Mouse (Mus musculus): ENCODE data around the gene Themis. TPM values are rescaled to one million over a fixed set of nuclear protein-coding genes. Genes with fewer than 3 reads are reported as not detected.

Gene Themis
- total RNA-seq, 1 experiment = 0.27 TPM

GRCm38 (mm10) chr10:28812571-28812936 lies 144.4 kb downstream of the Themis start:
- TF ChIP-seq HCFC1 (IDR thresholded peaks at IDR 0.05; ENCODE audit: borderline replicate concordance, insufficient read depth, low read length) = no peak
- no peak for TF ChIP-seq ZC3H11A (IDR thresholded peaks at IDR 0.05; ENCODE audit: borderline replicate concordance, low read depth, low read length)
- no peak for TF ChIP-seq MAFK (IDR thresholded peaks at IDR 0.05; ENCODE audit: insufficient read depth, low read depth, low read length)
- no peak for TF ChIP-seq ZNF384 (IDR thresholded peaks at IDR 0.05; ENCODE audit: low read depth, low read length)
- no peak for TF ChIP-seq CHD2 (IDR thresholded peaks at IDR 0.05; ENCODE audit: low read depth, low read length)
- in situ Hi-C loops (cut with MboI; ENCODE audit: low sequenced_read_pairs in 2 of 2, unreplicated experiment in 2 of 2) = no loop called here
- Histone ChIP-seq H3K9me3 (ENCODE audit: control insufficient read depth, insufficient read depth, low read depth, low read length) (no peaks in the 10 kb centered on the region), H3K4me3 (ENCODE audit: insufficient read depth in 1 of 2, low read depth in 1 of 2, low read length in 2 of 2, poor library complexity in 1 of 2, severe bottlenecking in 1 of 2) (no peak overlapping the region), H3K9ac (ENCODE audit: insufficient read depth, low read depth, low read length, poor library complexity, severe bottlenecking) (no peak overlapping the region), H3K4me1 (ENCODE audit: control insufficient read depth in 2 of 2, insufficient read depth in 2 of 2, low read length in 2 of 2, poor library complexity in 1 of 2) (peaks cover 0 to 4% of the 10 kb centered on the region in 2 experiments; a peak in 2 of 4 replicates), H3K36me3 (ENCODE audit: control insufficient read depth, insufficient read depth, low read length, poor library complexity, severe bottlenecking) (no peaks in the 10 kb centered on the region), H3K27ac (ENCODE audit: insufficient read depth, low read depth, low read length, poor library complexity, severe bottlenecking) (no peak overlapping the region)
- DNase-seq (ENCODE audit: low read depth, low spot score) = no peak

DNA sequence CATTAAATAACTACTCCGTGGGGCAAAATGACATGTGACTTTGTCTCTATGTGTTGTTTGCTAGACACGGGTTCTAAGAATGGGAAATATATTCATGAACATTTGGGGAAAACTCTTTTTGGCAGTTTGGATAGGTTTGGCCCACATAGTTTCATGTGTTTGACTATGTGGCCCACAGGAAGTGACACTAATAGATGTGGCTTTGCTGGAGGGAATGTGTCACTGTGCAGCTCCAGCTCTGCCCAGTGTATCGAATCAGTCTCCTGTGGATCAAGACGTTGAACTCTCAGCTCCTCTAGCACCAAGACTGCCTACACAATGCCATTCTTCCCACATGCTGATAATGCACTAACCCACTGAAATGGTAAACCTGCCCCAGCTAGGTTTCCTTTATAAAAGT lies 148.0 kb downstream of the Themis start:
- peaks cover 0 to 4% of the 10 kb centered on the region in 2 experiments; a peak in 2 of 4 replicates for H3K4me1 ChIP-seq (ENCODE audit: control insufficient read depth in 2 of 2, insufficient read depth in 2 of 2, low read length in 2 of 2, poor library complexity in 1 of 2)
- H3K9me3 ChIP-seq (ENCODE audit: control insufficient read depth, insufficient read depth, low read depth, low read length) = no peaks in the 10 kb centered on the region
- no peak overlapping the region for H3K27ac ChIP-seq (ENCODE audit: insufficient read depth, low read depth, low read length, poor library complexity, severe bottlenecking)
- DNase-seq (ENCODE audit: low read depth, low spot score) = no peak
- no peak overlapping the region for H3K9ac ChIP-seq (ENCODE audit: insufficient read depth, low read depth, low read length, poor library complexity, severe bottlenecking)
- H3K36me3 ChIP-seq (ENCODE audit: control insufficient read depth, insufficient read depth, low read length, poor library complexity, severe bottlenecking) = no peaks in the 10 kb centered on the region
- in situ Hi-C loops (cut with MboI; ENCODE audit: low sequenced_read_pairs in 2 of 2, unreplicated experiment in 2 of 2) = no loop called here
- TF ChIP-seq HCFC1 (IDR thresholded peaks at IDR 0.05; ENCODE audit: borderline replicate concordance, insufficient read depth, low read length) (no peak), CHD2 (IDR thresholded peaks at IDR 0.05; ENCODE audit: low read depth, low read length) (no peak), ZC3H11A (IDR thresholded peaks at IDR 0.05; ENCODE audit: borderline replicate concordance, low read depth, low read length) (no peak), MAFK (IDR thresholded peaks at IDR 0.05; ENCODE audit: insufficient read depth, low read depth, low read length) (no peak), ZNF384 (IDR thresholded peaks at IDR 0.05; ENCODE audit: low read depth, low read length) (no peak)
- H3K4me3 ChIP-seq (ENCODE audit: insufficient read depth in 1 of 2, low read depth in 1 of 2, low read length in 2 of 2, poor library complexity in 1 of 2, severe bottlenecking in 1 of 2) = no peak overlapping the region

- no peaks in the 10 kb centered on the region for H3K4me1 ChIP-seq (ENCODE audit: control insufficient read depth in 2 of 2, insufficient read depth in 2 of 2, low read length in 2 of 2, poor library complexity in 1 of 2)
- no peak for TF ChIP-seq HCFC1 (IDR thresholded peaks at IDR 0.05; ENCODE audit: borderline replicate concordance, insufficient read depth, low read length)
- TF ChIP-seq ZNF384 (IDR thresholded peaks at IDR 0.05; ENCODE audit: low read depth, low read length) = no peak
- no peak for TF ChIP-seq CHD2 (IDR thresholded peaks at IDR 0.05; ENCODE audit: low read depth, low read length)
- no peak for TF ChIP-seq ZC3H11A (IDR thresholded peaks at IDR 0.05; ENCODE audit: borderline replicate concordance, low read depth, low read length)
- no peak for TF ChIP-seq MAFK (IDR thresholded peaks at IDR 0.05; ENCODE audit: insufficient read depth, low read depth, low read length)
- no peak overlapping the region for H3K27ac ChIP-seq (ENCODE audit: insufficient read depth, low read depth, low read length, poor library complexity, severe bottlenecking)
- no peak overlapping the region for H3K9ac ChIP-seq (ENCODE audit: insufficient read depth, low read depth, low read length, poor library complexity, severe bottlenecking)
- no peak overlapping the region for H3K4me3 ChIP-seq (ENCODE audit: insufficient read depth in 1 of 2, low read depth in 1 of 2, low read length in 2 of 2, poor library complexity in 1 of 2, severe bottlenecking in 1 of 2)
- H3K9me3 ChIP-seq (ENCODE audit: control insufficient read depth, insufficient read depth, low read depth, low read length) = no peaks in the 10 kb centered on the region
- in situ Hi-C loops (cut with MboI; ENCODE audit: low sequenced_read_pairs in 2 of 2, unreplicated experiment in 2 of 2) = no loop called here
- DNase-seq (ENCODE audit: low read depth, low spot score) = no peak
- H3K36me3 ChIP-seq (ENCODE audit: control insufficient read depth, insufficient read depth, low read length, poor library complexity, severe bottlenecking) = no peaks in the 10 kb centered on the region
These were observed 154.2 kb downstream of the Themis start for GRCm38 (mm10) chr10:28822320-28822719.

DNA sequence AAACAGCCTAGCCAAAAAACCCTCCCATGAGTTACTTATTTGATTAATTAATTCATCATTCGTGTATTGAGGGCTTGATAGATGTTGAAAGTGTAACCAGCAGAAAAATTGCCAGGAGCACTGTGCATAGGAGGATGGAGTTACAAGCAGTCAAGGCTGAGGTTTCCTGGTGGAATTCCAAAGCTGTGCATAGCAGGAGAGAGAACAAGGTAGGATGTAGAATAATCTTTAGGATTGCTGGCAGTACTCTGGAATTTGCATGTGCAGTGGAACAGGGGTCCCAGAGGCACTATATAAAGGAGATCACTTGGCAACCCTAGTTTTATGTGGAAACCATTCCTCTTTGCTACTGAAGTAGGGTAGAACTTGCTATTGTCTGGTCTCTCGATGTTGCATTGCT lies 174.4 kb downstream of the Themis start:
- TF ChIP-seq ZNF384 (IDR thresholded peaks at IDR 0.05; ENCODE audit: low read depth, low read length) (no peak), MAFK (IDR thresholded peaks at IDR 0.05; ENCODE audit: insufficient read depth, low read depth, low read length) (no peak), CHD2 (IDR thresholded peaks at IDR 0.05; ENCODE audit: low read depth, low read length) (no peak), HCFC1 (IDR thresholded peaks at IDR 0.05; ENCODE audit: borderline replicate concordance, insufficient read depth, low read length) (no peak)

More for the DNA sequence above, 174.4 kb downstream of the Themis start:
- Histone ChIP-seq H3K4me1 (ENCODE audit: control insufficient read depth in 2 of 2, insufficient read depth in 2 of 2, low read length in 2 of 2, poor library complexity in 1 of 2) (no peaks in the 10 kb centered on the region), H3K27ac (ENCODE audit: insufficient read depth, low read depth, low read length, poor library complexity, severe bottlenecking) (no peak overlapping the region), H3K36me3 (ENCODE audit: control insufficient read depth, insufficient read depth, low read length, poor library complexity, severe bottlenecking) (no peaks in the 10 kb centered on the region), H3K9ac (ENCODE audit: insufficient read depth, low read depth, low read length, poor library complexity, severe bottlenecking) (no peak overlapping the region), H3K9me3 (ENCODE audit: control insufficient read depth, insufficient read depth, low read depth, low read length) (no peaks in the 10 kb centered on the region), H3K4me3 (ENCODE audit: insufficient read depth in 1 of 2, low read depth in 1 of 2, low read length in 2 of 2, poor library complexity in 1 of 2, severe bottlenecking in 1 of 2) (no peak overlapping the region)
- in situ Hi-C loops (cut with MboI; ENCODE audit: low sequenced_read_pairs in 2 of 2, unreplicated experiment in 2 of 2) = no loop called here
- DNase-seq (ENCODE audit: low read depth, low spot score) = no peak

Measured in ES-E14 (cell line).